Mouse (Mus musculus) thymus, postnatal 25 days (tissue): ENCODE measurements at regions not wholly inside any gene's neighbourhood (a gene's known extent, or its start where the extent isn't known, plus 50 kb on each side); places are given as distances from the start of the nearest gene placed in this dataset.

Source experiments
- DNase-seq: peaks from one replicate; pipeline ENCODE4 v3.0.0; 2022

DNA sequence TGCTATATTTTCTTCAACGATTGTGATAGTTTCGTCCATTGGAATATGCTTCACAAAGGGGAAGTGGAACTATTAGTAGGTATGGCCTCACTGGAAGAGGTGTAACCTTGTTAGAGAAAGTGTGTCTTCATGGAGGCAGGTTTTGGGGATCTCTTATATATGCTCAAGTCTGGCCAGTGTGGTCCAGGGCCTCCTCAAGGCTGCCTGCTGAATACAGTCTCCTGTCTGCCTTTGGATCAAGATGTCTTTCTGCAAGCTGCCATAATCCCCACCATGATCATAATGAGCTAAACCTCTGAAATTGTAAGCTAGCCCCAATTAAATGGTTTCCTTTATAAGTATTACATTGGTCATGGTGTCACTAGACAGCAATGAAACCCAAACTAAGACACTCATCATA is 384.3 kb downstream of the Btbd3 start:
- DNase-seq: no peak

DNA sequence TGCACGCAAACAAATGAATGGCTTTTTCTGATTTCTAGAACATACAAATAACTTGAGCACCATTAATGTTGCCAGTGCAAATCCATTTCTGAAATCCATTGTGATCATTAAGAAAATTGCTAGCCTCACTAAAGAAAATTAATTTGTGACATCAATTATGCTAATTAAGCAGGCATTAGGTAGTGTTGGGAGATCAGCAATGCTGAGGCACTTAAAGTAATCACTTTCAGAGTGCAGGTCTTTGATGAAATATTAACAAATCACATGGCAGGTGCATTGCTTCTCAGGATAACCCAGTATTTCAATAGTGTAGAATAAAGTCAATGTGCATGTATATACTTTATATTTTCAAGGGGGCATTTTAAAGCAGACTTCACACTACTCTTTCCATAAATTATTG is 385.0 kb downstream of the Btbd3 start:
- no peak for DNase-seq

DNA sequence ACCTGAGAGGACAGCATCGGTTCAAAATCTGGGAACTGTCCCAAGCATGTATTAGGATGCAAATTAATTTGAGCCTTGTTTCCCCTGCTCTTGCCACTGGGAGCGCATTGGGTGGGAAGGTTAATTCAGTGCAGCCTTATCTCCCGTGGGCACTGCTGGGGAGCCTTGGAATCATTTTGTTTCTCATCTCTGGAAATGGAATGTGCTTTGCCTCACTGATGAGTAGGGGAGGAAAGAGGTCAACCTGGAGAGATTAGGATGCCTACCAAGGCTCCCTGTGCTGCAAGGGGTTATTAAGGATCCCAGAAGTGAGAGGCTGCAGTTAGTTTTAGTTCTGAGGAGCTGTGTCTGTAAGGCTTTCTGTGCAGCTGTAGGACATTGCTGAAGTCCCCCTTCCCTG is 392.3 kb downstream of the Btbd3 start:
- DNase-seq: no peak

DNA sequence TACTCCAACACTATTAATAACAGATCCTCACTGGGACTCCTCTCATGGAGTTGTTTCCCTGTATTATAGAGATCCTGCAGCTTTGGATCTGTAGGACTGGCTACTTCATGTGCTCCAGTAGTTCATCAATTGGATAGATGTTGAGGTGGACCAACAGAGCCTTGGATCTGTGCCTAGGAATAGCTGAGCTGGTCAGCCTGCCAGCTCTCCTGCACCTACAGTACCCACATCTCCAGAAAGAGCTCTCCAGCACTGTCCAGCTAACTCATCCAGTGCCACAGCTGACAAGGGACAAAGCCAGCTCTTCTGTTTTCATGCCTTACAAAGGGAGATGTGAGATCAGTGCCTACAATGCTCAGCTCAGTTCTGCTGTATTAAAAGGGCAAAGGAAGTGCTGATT is 403.0 kb downstream of the Btbd3 start:
- DNase-seq: no peak

DNA sequence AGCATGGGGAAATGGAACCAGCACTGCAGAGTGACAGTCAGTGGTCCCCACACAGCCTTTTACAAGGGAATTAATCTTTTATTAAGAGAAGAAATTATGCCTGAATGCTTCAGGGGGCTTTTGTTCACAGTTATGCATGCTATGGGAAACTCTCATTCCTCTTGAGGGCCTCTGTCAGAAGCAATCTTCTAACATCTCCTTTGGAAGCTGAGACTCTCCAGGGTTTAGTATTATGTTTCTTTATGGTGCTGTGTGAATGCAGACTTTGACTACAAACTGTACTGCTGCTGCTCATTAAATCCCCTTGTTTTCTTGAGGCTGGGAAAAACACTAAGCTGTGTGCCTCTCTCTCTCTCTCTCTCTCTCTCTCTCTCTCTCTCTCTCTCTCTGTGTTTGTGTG is 413.9 kb downstream of the Btbd3 start:
- no peak for DNase-seq

DNA sequence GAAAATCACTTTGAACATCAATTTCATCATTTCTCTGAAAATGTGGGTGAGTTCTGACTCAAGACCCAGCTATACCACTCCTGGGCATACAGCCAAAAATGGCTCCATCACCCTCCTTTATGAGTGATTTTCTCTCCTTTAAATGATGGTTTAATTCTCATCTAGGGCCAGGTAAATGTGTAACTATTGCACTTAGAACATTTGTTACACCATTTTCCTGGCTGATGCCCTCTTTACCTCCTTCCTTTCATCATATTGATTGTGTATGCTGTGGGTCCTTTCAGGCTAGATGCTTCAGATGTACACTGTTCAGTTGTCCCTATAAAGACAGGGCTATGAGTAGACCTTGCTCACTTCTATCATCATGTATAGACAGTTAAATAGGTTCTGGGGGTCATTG is 418.4 kb downstream of the Btbd3 start:
- DNase-seq: no peak

DNA sequence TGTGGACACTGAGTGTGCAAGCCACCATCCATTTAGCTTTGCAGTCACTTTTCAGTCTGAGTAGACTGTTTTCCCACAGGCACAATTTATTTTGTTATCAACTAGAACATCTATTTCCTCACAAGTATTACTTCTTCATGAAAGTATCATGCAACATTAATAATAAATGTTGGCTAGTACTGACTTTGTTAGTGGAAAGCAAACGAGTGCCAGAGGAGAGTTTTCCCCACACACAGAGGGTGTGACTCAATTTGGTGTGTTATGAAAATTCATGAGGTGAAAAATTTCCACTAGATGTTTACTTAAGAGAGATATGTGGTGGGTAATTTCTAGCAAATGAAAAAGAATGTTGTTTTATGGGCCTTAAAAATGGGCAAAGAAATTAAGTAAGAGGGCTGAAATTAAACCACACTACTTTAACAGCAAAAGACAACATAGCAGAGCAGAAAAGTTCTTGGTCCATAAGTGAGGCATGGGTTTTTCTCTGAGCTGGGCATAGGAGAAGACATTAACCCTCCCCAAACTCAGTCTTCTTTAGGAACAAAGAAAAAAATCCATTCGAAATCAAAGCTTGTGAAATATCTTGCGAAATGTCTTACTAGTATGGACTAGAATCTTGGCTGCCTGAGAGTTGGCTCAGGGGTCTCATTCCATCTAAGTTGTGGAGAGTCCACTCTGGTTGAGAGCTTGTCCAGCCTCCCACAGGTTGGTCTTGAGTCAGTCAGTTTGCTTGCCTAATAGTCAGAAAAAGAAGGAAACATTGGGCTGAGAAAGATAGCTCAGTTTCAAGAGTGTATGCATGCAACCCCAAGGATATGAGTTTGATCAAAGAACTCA is 419.1 kb downstream of the Btbd3 start:
- no peak for DNase-seq

DNA sequence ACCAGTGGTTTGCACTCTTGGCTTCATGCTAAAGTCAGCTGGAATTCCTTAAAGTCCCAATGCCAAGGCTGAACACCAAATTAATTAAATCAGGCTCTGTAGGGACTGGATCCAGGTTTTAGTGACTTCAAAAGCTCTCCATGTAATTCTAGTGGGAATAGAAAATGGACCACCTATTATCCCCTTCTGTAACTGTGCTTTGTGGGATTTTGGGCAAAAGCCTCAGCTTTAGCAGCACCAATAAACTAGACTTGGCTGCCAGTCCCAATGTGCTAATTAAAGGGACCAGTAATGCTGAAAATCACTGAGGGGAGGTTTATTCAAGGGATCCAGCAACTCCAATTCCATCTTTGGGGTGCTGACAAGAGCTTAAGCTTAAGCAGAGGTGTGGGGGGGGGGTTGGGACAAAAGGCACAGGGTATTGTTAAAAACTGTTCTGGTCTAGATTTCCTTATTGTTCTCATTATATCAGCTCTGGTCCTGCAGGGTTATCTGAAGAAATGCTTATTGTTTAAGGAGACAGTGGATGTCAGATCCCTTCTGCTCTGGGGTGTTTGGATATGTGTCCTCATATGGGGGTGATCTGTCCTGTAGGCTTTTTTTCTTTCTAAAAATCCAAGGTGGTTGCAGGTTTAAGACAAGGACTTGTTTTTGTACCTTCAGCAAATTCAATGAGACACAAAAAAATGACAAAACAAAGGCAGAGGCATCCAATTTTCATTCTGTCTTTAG is 431.9 kb downstream of the Btbd3 start:
- DNase-seq: no peak

DNA sequence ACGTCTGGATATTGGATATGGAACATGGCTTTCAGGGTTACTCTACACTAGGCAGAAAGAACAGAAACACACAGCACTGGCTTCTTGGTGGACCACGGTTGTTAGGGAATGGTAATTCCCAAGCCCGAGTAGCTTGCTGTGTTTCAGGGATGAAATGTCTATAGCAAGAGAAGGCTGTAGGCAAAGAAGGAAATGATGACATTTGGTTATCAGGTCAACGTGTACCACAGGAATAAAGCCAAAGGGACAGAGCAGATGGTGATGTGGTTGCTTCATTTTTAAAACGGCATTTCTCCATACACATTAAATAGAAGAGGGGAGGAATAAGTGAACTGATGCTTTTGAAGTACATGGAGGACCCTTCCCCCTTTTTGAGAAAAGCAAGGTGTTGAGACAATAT is 433.1 kb downstream of the Btbd3 start:
- DNase-seq: no peak

DNA sequence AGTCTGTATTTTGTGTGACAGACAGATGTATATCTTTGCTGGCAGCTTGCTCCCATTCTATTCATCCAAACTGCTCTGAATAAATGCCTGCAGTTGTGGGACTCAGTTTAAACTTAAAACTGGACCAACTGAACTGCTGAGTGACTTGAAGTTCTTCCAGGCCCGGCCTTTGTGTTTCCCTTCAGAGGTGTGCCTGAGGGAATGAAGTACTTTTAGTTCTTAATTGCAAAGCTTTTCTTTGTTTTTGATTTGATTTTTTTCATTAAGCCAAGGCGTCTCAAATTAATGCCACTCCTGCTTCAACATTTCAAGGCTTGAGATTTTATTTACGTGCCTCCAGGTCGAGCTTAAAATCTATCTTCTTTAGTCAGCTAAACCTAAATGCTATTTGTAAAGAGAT is 446.4 kb downstream of the Btbd3 start:
- DNase-seq: no peak

DNA sequence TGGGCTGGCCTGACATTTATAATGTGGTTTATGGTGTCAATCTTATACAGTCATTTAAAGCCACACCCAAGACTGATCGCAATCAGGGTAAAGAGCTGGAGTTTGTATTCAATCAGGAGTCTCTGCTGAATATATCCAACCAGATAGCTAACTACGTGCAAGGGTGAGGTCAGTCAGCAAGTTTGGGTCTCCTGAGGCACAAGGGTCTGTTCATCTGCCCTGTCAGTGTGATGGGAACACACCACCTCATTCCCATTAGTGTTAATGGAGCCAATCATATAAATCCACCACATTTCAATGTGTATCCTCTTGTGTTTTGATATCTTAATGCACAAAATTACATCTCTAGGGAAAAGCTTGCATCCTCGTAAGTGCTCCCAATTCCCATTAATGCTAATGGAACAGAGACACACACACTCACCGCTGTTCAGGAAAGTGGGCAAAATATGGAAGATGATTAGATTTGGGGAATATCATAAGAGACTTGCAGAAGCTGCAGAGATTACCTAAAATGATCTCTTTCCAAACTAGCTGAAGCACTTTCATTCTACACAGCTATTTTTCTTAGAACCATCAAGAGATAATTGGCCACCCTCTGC is 447.7 kb downstream of the Btbd3 start:
- no peak for DNase-seq

DNA sequence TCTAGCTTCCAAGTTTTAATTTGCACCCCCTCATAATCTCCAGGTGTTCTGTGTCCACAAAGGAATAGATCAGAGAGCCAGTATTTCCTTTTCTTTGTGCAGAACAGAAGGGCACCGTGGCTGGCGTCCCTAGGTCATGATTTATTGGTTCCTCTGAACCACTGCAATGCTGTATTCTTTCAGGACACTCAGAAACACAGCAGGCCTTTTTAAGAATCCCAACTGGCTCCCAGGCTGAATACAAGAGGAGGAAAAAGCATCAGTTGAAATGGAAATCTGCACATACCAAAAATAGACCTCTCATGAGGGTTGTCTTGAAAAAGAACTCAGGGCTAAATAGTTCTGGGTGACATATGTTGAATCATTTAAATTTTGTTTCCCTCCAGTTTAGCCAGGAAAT is 452.4 kb downstream of the Btbd3 start:
- DNase-seq: no peak

DNA sequence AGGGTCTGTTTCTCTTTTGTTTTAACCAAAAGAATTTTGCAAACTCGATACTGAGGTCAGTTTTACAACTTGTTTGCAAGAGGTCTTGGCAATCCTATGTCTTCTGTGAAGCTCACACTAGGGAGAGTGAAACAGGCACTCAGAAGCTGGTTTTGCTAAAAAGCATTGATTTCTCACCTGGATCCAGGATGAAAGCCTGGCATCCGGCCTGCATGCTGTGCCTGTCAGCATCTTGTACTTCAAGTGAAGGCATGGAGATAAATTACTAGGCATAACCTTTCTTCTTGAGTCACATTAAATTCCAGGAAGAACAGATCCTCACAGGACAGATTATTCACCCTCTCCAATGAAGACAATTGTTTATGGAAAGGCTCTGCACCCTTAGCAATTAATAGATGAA is 477.5 kb downstream of the Btbd3 start:
- DNase-seq: no peak

DNA sequence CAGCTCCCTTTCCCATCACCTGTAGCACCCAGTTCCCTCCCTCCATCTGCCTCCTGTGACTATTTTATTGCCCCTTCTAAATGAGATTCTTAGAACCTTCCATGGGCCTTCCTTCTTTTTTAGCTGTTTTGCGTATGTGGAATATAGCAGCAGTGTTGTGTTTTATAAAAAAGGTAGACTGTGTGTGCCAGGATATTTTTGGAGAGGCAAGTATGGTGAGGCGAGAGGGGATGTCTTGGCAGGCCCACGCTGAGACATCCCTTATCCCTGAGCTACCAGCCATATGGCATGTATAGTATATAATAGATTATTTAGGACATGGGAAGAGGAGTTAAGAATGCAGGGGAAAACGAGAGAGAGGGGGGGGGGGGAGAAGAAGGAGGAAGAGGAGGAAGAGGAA is 488.4 kb downstream of the Btbd3 start:
- DNase-seq: no peak

DNA sequence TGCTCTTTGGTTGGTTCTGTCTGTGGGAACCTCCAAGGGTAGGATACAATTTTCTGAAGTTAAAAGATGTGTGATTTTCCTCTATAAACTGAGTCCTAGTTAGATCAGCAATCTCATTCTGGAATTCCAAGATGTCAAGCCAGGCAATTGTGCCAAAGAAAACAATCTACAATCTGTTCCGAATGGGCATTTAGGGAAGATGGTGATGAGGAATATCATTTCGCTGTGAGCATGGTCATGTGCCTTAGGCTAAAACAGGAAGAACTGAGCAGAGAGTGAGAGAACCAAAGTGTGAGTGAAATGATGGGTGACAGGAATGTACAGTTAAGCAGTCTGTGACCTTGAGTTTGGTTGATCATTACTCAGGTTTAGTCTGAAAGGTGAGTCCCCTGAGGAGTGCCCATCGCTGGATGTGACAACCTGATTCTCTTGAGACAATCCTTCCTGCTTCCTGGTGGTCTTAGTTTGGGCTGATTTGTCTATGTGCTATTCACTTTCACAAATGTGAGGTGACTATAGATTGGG is 504.1 kb downstream of the Btbd3 start:
- no peak for DNase-seq

DNA sequence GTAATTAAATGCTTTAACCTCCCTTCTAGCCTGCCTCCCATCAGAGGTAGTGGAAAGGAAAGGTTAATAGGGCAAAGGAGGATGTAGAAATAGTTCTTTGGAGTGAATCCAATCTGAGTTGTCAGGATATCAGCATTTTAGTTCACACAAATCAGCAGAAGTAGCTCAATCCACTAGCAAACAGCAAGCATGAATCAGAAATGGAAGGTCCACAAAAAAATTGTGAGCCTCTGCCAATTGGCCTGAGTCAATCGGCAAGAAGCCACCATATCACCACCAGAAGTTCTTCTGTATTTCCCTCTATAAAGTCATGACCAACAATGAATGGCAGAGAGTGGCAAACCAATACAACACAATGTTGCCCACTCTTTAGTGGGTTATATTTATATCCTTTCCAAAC is 505.0 kb downstream of the Btbd3 start:
- DNase-seq: no peak

DNA sequence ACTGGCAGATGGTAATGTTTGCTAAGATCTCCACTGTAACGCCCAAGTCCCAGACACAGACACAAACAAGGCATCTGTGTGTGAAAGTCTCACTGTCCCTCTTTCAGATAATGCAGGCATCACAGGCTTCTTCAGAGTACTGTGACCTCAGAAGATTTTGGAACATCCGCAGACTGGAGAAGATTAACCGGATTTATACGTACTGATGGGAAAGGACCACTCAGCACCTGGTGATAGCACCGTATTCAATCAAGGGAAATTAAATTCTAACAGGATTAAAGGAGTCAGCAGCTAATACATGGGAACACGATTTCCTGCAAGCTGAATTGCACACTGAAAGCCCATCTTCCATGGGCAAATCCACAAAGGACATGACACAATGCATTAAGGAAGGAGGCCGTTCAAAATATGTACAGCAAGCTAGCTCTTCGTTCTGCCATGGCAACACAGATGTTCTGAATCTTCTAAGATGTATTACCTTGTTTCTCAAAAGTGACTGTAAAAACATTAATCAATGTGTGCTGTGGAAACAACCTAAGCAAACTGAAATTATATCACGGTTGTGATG is 510.0 kb downstream of the Btbd3 start:
- DNase-seq: no peak

DNA sequence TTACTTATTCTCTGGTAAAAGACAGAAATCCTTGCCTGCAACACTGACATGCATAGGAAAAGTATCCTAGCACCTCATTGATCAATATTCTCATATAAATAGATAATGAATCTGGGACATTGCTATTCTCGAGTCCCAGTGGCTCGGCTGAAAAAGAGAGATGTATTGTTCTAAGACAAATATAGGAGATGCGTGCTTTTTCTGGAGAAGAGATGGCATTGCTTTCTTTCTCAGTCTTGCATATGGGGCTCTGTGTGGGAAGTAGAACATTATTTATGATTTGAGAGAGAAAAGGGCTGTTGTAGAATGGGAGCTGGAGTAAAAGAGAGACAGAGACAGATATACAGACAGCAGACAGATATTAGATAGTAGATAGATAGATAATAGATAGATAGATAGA is 527.4 kb downstream of the Btbd3 start:
- no peak for DNase-seq

DNA sequence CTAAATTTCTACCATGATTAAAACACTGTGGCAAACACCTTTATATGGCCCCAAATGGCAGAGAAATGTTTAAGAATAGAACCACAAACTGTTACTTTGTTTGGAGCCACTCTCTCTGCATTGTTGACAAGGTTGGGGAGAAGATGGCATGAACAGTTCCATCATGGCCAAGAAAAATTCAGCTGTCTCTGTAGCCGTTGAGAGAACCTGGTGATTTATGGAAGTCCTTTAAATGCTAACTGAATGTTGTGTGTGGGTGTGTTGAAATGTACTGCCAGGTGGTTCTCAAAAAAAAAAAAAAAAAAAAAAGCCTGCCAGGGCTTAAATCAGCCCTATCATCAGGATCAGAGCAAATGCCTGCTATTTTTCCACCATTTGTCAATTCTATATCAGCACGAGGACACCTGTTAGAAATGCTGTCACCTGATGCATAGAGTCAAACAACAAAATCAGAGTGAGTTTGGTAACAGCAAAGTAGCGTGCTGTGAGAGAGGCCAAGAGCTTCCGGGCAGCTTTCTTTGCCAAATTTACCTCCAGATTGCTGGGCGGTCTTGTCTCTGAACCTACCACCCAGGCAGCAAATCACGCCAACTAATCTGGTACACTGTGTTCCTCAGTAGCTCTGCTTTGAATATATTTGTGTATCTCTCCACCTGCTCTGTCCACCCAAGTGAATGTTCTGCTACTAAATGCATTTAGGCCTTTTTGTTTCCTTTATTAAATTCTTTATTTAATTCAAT is 536.5 kb downstream of the Btbd3 start:
- no peak for DNase-seq

DNA sequence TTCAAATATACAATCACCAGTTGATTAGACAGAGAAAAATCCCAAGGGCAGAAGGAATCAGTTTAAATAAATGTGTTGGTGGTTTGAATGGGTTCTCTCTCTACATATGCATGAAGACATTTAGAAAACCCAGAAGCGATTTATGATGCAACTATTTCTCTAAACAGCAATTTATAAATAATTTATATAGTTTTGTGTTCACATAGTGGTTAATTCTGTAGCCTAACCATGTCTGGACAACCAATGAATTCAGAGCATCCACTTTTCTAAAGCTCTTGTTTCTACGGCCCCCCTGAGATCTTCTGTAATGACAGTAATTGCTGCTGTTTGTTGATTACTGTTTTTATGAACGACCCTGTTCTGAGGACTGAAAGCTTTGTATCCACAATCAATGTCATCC is 549.8 kb downstream of the Btbd3 start:
- DNase-seq: no peak

DNA sequence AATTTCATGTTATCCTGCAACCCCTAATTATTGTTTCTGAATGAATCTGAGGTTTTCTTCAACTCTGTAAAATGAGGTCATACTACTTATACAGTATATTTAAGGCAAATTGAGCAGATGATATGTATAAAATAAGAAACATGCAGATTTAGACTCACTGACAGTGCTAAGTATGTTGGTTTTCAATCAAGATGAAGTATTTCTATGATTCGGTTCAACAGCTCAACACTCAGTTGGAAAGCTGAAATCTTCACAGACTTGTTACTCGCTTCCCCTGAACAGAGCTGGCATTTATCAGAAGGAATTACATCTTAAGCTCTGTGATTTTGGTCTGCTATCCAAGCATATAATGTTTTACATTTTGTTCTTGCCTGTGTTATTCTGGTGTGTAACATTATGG is 553.4 kb downstream of the Btbd3 start:
- no peak for DNase-seq

DNA sequence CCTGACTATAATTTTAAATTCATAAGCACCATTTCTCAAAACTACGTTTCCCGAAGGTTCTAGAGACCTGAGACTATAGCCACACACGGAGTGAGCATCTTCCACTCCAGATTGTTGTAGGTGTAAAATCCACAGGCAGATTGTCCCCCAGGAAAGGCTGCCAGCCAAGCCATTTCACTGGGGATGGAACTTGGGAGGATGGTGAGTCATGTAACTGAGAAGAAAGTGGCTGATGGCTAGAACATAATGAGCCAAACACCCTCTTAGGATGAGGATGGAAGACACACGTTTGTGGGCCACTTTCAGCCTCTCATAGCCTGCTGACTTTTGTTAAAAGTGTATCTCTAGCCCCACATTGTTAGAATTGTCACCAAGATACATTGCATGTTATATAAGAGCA is 564.1 kb downstream of the Btbd3 start:
- no peak for DNase-seq

DNA sequence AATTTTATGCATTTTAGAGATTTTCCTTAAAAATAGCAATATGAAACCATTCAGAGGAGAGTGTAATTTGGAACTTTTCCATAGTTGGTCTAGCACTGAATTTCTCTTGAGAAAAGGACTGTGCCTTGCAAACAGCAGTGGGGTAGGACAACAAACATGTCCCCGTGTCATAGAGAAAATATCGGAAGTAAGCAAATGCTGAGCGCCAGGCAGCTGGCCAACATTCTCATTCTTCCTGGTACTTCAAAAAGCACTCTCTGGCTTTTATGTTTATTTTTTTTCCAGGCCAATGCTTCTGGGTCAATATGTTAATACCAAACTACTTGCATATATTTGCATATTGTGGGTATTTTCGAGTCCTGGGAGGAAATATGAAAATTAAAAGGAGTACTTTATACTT is 568.5 kb downstream of the Btbd3 start:
- DNase-seq: no peak
